Mouse (Mus musculus) adrenal gland, postnatal 25 days (tissue): Measurements from ENCODE around the gene Gprasp2. TPM values are rescaled to one million over a fixed set of nuclear protein-coding genes. Genes with fewer than 3 reads are reported as not detected.

Experiments used
- total RNA-seq: library from RNA; stranded (reverse); gene quantifications from 2 replicates; pipeline ENCODE4 v1.2.3, GENCODE M21; 2021

Gene Gprasp2
- total RNA-seq, 1 experiment from 2014 or later: 28.2 TPM

Other genes starting within 250 kb of the Gprasp2 start
- gene Nxf7, start 240.3 kb upstream of the Gprasp2 start, total RNA-seq: not detected in 2 replicates
- not detected in 2 replicates for gene Prame, start 211.3 kb upstream of the Gprasp2 start, total RNA-seq
- not detected in 2 replicates for gene Tcp11x2, start 145.2 kb upstream of the Gprasp2 start, total RNA-seq
- not detected in 2 replicates for gene Tmsb15a, start 113.8 kb upstream of the Gprasp2 start, total RNA-seq
- gene Armcx5, start 96.3 kb upstream of the Gprasp2 start, total RNA-seq: 22.1 and 38.6 TPM in 2 replicates
- 90.8 and 104 TPM in 2 replicates for gene Gprasp1, start 96.3 kb upstream of the Gprasp2 start, total RNA-seq
- 16.0 and 20.3 TPM in 2 replicates for gene Bhlhb9, start 41.4 kb upstream of the Gprasp2 start, total RNA-seq
- gene Arxes2, start 154.8 kb downstream of the Gprasp2 start, total RNA-seq: 23.5 and 25.4 TPM in 2 replicates
- 4.0 and 5.5 TPM in 2 replicates for gene Arxes1, start 194.3 kb downstream of the Gprasp2 start, total RNA-seq
- 16.1 and 27.7 TPM in 2 replicates for gene Bex2, start 229.2 kb downstream of the Gprasp2 start, total RNA-seq
- gene Nxf3, start 246.2 kb downstream of the Gprasp2 start, total RNA-seq: not detected in 2 replicates